Mouse (Mus musculus) testis, postnatal 10 days (tissue): Measurements from ENCODE around the gene Gpbp1.

Source experiments
- DNase-seq: peaks from one replicate; pipeline ENCODE4 v3.0.0; 2021; ENCODE audit warnings: low spot score

The Gpbp1 gene

DNA sequence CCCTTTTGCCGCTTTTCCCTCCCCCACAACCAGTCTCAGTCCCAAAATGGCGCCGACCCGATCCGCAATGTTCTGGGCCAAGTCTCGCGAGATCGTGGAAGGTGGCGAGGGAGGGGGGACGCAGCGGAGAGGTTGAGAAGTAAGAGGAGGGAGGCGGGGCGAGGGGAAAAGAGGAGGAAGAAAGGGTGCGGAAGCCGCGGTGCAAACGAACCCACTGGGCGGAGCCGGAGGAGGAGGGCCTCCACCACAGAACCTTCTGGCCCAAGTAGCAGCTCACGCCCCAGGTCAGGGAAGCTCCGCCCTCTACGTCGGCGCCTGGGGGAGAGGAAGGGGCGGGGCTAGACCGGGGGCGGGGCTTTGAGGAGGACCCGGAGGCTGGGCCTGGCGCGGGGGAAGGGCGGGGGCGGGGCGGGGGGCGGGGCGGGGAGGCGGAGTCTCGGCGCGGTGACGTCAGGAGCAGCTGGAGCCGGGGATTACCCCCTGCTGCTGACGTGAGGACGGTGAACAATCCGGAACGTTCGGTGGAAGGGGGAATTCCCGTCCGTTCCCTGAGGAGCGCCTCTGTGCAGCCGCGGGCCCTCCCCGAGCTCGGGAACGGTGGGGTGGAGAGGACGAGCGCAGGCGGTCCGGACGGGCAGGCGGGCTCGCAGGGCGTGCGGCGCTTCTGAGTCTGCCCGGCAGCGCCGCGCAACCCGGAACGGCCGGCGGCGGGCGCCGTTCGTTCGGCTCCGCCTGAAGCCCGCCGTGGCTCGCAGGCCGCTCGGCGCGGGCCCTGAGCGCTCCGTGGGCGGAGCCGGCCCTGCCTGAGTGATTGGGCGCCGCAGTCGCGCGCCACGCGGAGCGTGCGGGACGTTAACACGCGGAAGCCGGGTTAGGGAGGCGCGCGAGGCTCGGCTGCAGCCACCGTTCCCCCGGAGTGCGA, at the start of gene Gpbp1:
TSS of gene Gpbp1 (minus strand) at position 310 of the 922 bp plus-strand sequence.
- DNase-seq, result peak; percentile 100

DNA sequence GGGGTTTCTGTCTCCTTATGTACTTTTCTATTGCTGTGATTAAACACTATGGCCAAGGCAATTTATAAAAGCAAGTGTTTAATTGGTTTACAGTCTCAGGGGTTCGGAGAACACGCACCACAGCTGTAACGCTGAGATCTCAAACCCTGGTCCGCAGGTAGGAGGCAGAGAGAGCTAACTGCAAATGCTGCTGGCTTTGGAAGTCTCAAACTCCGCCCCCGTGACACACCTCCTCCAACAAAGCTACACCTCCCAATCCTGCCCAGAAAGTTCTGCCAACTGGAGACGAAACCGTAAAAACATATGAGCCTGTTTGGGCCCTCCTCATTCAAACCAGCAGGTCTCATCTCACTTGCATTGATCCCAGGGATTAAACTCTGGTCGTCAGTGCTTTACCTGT, 47.8 kb upstream of the Gpbp1 start:
- DNase-seq, result no peak

GRCm38 (mm10) chr13:111536207-111536887, 46.4 kb upstream of the Gpbp1 start:
- no peak for DNase-seq

GRCm38 (mm10) chr13:111534131-111534530, 44.2 kb upstream of the Gpbp1 start:
- DNase-seq, result no peak

- no peak for DNase-seq
Measured at GRCm38 (mm10) chr13:111532178-111532948, 42.5 kb upstream of the Gpbp1 start.

DNA sequence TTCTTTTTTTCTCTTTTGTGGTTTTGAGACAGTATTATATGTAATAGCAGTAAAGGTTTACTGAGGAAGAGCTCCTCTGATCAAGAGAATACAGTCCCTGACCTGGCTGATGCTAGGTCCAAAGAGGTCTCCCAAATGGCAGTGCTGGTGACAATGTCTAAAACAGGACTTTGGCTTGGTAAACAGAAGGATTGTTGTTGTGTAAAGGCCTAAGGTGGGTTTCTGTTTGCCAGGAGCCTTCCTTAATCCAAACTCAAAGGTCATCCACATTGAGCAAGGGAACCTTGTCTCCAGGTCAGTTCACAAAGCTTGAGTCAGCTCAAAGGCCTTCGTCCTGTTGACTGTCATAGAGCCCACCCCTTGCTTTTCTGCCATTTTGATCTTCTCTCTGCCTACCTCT, 41.8 kb upstream of the Gpbp1 start:
- no peak for DNase-seq

- no peak for DNase-seq
Measured at GRCm38 (mm10) chr13:111524277-111524676, 34.4 kb upstream of the Gpbp1 start.

GRCm38 (mm10) chr13:111522336-111522735, 32.4 kb upstream of the Gpbp1 start:
- no peak for DNase-seq

DNA sequence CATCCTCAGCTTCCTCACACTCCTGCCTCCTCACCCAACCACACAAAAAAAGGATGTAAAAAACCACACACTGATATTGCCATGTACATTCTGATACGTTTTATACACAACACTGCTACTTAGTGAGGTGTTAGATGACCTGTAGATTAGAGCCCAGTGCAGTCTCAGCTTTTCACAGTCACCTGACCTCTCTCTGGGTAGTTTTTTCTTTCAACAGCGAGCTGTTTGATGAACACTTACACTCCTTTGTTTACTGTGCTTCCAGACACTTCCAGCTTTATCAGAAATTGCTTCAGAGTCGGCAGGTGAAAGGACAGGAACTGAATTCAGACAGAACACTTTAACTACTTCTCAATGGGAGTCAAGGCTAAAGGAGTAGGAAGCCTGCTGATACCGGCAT, 30.5 kb upstream of the Gpbp1 start:
- no peak for DNase-seq

DNA sequence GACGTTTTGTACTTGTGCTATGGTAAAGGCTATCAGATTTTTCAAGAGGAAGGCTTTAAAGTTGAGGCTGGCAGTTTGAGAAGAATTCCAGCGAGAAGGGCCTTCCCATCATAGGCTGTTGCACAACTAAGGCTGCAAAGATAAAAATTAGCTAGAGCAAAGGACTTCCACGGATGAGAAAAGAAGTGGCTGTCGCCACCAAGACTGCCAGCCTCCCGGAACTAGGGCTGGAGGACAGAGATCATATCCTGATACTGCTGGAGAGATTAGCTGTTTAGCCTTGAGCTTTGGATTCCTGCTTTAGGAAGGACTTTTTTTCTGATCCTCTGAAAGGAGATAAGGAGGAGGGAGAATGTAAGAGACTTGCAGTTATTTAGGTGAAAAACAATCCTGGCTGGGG, 28.4 kb upstream of the Gpbp1 start:
- DNase-seq, result no peak

- DNase-seq, result no peak
Measured at GRCm38 (mm10) chr13:111516385-111517150, 26.7 kb upstream of the Gpbp1 start.

GRCm38 (mm10) chr13:111509385-111509784, 19.5 kb upstream of the Gpbp1 start:
- DNase-seq, result no peak

- no peak for DNase-seq
Measured at GRCm38 (mm10) chr13:111508645-111509044, 18.7 kb upstream of the Gpbp1 start.

DNA sequence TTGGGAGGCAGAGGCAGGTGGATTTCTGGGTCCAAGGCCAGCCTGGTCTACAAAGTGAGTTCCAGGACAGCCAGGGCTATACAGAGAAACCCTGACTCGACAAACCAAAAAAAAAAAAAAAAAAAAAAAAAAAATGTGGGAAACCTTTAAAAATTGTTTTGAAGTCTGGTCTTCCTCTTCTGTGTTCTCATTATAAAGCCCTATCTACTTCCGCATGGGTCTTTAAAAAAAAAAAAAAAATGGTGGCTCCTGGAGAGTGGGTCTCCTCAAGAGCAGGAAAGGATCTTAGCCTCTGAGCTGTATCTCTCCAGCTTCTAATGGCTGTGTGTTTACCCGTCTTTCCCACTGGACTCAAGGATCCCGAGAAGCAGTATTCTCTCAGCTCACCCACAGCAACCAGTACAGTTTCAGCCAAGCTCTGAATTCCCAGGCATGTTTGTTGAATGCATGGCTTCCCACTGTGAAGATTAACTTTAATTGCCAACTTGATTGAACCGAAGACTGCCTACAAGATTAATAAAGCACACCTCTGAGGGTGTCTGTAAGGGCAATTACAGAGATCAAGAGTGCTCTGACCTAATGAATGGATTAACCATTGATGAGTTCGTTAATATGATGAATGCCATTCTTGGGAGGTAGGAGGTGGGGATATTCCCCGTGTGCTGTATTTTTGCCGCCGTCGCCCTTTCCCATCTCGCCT, 4.6 kb upstream of the Gpbp1 start:
- no peak for DNase-seq

- no peak for DNase-seq
Measured at GRCm38 (mm10) chr13:111491046-111491756, 1.3 kb upstream of the Gpbp1 start.

DNA sequence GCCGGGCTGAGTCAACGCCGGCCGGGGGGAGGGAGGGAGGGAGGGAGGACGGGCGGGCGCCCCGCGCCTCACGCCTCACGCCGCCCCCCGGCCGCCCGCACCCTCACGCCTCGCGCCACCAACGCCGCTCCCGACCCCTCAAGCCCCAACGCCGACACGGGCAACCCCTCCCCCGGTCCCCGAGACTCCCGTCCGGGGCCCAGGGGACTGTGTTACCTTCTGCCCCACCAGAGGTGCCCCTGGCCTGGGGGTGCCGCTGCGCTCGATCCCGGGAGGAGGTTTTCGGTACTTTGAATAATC, 459 bp downstream of the Gpbp1 start:
- no peak for DNase-seq

DNA sequence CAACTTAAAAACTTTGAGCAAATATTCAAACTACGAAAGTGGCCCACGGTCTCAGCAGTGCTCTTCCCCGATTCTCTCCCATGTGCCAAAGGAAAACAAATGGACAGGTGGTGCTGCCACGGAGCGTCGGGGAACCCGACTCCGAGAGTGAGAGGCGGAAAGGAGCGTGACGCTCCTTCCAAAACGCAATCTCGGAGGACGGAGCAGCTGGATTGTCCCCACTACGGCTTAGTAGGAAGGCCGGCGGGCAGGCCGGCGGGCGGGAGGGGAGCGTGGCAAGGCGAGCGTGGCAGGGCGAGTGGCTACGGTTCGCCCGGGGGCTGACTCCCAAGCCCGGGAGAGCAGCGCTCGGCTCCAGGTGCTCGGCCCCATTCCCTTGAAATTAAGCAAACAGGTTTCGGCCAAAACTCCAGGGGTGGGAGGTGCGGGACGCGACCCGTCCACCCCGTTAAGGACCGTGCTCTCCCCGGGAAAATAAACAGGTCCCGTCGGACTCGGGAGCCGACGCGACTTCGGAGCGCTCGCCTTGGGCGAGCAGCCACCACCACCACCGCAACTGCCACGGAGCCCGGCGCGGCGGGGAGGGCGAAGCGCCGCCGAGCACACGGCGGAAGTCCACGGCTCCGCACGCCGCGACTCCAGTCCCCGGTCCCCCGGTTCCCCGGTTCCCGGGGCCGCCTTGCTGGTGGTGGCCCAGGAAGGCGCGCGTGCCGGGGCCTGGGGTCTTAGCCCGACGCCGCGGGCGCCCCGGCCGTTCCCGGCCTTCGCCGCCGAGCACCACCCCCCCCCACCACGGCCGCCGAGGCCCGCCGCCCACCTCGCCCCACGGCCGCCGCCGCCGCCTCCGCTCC, 1.0 kb downstream of the Gpbp1 start:
- DNase-seq, result peak; percentile 73

GRCm38 (mm10) chr13:111477695-111478094, 12.2 kb downstream of the Gpbp1 start:
- DNase-seq, result no peak

DNA sequence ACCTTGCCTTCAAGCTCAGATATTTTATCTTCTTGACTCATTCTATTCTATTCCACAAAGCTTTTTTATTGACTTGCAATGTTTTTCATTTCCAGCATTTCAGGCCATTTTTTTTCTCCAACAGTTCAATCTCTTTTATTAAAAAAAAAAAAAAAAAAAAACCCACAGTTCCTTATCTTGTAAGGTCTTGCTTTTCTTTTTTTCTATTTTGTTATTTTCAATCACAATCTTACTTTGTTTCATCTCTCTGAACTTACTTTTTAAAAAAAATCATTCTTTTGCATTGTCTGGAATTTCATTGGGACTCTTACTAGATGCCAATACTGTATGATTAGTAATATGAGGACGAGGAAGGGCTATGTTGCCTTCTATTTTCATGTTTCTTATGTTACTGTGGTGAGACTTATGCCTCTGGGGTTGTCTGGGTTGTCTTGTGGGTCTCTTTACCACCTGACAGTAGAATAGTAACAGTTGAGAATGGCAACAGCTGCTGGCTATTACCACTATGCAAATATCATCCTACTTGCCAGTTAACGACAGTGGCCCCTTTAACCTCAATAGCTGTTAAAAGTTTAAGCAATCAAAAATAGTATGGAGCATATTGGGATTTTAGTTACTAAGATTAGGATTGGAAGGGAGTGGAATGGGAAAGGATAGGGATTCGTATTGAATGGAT, 19.2 kb downstream of the Gpbp1 start:
- no peak for DNase-seq
